Mouse (Mus musculus) ES-Bruce4 (cell line): ENCODE results near the gene Ccnc. TPM values are rescaled to one million over a fixed set of nuclear protein-coding genes. Genes with fewer than 3 reads are reported as not detected.

Experiments used
- H3K27ac ChIP-seq: 2 replicates; pipeline ENCODE4 v1.5.1; 2012; ENCODE audit warnings: low read length, inconsistent platforms; ENCODE audit not compliant: insufficient read depth
- H3K27me3 ChIP-seq: 2 replicates; pipeline ENCODE4 v1.6.1; 2012; ENCODE audit warnings: mild to moderate bottlenecking, low read length, inconsistent platforms; ENCODE audit not compliant: control insufficient read depth, poor library complexity, insufficient read depth, severe bottlenecking
- H3K36me3 ChIP-seq: 2 replicates; pipeline ENCODE4 v1.6.1; 2012; ENCODE audit warnings: inconsistent platforms, mild to moderate bottlenecking, low read length, moderate library complexity; ENCODE audit not compliant: control insufficient read depth, poor library complexity, insufficient read depth, severe bottlenecking
- H3K4me1 ChIP-seq: one replicate; pipeline ENCODE4 v1.8.1; 2011; ENCODE audit warnings: low read length; ENCODE audit not compliant: control insufficient read depth, insufficient read depth
- H3K4me3 ChIP-seq: 2 replicates; pipeline ENCODE4 v1.5.1; 2011; ENCODE audit warnings: low read depth, mild to moderate bottlenecking, low read length
- H3K9ac ChIP-seq: 2 replicates; pipeline ENCODE4 v1.6.1; 2012; ENCODE audit warnings: low read depth, mild to moderate bottlenecking, inconsistent platforms; ENCODE audit not compliant: poor library complexity, severe bottlenecking
- H3K9me3 ChIP-seq: replicated peaks from 2 replicates; pipeline ENCODE4 v1.6.1; 2012; ENCODE audit warnings: mild to moderate bottlenecking, low read length, inconsistent platforms; ENCODE audit not compliant: control insufficient read depth, poor library complexity, insufficient read depth, severe bottlenecking
- CTCF ChIP-seq: IDR thresholded peaks from one replicate; pipeline ENCODE4 v1.8.1; 2011; ENCODE audit warnings: low read depth, low read length
- EP300 ChIP-seq: IDR thresholded peaks from 2 replicates; pipeline ENCODE4 v1.6.1; 2011; ENCODE audit warnings: low read depth, low read length; ENCODE audit not compliant: insufficient read depth
- POLR2A ChIP-seq: IDR thresholded peaks from one replicate; pipeline ENCODE4 v1.8.1; 2011; ENCODE audit warnings: low read length; ENCODE audit not compliant: insufficient read depth
- polyA plus RNA-seq: library from polyadenylated mRNA; stranded (reverse); fragments of >200 nt; gene quantifications from 2 replicates; pipeline ENCODE4 v1.2.4, GENCODE M21; 2011; ENCODE audit warnings: low read depth; ENCODE audit not compliant: missing spikeins, insufficient read depth, insufficient read length

The Ccnc gene
- polyA plus RNA-seq, 1 experiment = 95.5 TPM

DNA sequence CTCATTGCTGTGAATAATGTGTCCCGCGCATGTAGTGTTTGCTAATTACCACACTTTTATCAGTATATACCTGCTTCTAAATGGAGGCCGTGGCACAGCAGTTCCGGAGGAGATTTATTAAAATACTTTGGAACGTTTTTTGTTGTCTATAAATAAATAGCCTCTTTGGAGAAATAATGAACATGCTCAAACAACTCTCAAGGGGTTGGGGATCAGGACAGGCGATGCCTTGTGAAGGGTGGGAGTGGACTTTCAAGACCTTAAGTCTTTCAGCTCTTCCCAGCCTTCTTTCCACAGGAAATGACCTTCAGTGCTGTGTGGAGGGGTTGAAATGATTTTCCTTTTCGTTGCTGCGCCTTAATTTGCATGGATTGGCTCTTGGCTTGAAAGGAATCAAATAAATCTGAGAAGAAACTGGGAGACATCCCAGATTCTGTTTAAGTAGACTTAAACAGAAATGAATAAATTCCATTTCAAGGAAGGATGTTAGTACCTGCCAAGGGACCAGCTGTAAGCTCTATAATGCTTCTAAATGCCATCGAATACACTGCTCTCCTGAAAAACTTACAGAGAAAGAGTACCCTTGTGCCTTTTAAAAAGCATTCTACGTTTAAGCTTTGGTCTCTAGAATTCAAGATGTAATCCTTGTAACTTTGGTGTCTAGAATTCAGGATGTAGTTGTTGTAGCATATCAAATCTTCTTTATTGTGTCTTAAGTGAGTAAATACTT lies 44.9 kb upstream of the Ccnc start:
- Histone ChIP-seq H3K36me3 (no peaks in the 10 kb centered on the region), H3K9ac (no peak overlapping the region), H3K27me3 (peaks cover 19% of the 10 kb centered on the region), H3K9me3 (no peaks in the 10 kb centered on the region), H3K27ac (no peak overlapping the region), H3K4me1 (no peaks in the 10 kb centered on the region), H3K4me3 (no peak overlapping the region)
- no peak for TF ChIP-seq EP300
- TF ChIP-seq CTCF = no peak
- no peak for TF ChIP-seq POLR2A

DNA sequence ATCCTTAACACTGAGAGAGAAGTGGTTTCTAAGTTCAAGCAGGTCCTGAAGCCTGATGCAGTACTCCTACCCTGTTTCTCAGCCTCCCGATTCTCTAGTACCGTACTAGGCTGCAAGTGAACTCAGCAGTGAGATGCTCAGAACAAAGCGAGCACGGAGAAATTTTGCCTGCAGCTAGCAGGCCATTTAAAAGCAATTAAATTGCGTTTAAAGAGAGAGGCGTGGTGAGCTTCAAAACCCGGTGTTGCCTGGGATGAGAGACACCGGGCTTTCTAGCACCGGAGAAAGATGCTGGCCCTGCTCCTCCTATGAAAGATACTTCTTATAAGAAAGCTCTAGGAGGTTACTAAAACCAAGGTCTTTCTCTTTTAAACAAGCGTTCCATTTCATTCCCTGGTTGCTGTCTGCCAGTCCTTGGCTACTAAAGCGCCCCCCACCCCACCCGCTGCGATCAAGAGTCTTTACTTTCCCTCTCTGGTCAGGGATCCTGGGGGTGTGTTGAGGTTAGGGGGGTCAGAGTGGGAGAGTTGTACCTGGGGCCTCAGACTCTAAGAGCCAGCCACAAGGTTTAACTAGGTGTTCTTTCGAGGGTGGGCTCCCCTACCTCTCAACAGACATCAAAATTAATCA lies 43.0 kb upstream of the Ccnc start:
- no peaks in the 10 kb centered on the region for H3K4me1 ChIP-seq
- TF ChIP-seq CTCF (no peak), EP300 (no peak), POLR2A (no peak)

DNA sequence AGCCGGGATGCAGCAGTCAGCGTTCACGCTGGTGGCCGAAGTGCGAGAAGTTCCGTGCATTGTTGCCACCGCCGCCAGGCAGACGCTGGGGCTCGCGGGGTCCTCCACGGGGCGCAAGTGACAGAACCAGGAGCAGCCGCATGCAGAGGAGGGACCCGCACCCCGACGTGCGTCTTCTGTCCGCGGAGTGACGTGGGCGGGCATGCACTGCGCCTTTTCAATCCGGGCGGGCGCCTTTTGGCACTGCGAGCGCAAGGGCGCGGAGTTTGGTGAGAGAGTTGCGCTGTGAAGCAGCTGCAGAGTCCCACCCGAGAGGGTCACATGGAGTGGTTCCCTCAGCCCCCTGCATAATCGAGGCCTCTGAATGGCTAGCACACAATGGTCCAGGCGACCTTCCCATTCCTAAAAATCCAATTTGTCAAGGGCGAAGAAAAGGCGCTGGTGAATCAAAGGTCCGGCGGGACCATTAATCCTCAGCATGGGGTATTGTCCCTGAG lies 41.9 kb upstream of the Ccnc start, which contains the start of gene Prdm13:
TSS of gene Prdm13 (minus strand) at position 369 of the 497 bp plus-strand sequence.
- Histone ChIP-seq H3K9me3 (no peaks in the 10 kb centered on the region), H3K36me3 (no peaks in the 10 kb centered on the region), H3K9ac (no peak within 1 kb of the TSS), H3K27ac (no peak within 1 kb of the TSS), H3K27me3 (peaks cover 42% of the 10 kb centered on the region), H3K4me3 (peak within 1 kb of the TSS; percentile 22), H3K4me1 (no peaks in the 10 kb centered on the region)
- TF ChIP-seq CTCF (no peak), POLR2A (no peak), EP300 (no peak)

More for the DNA sequence above, 43.0 kb upstream of the Ccnc start:
- Histone ChIP-seq H3K4me3 (no peak overlapping the region), H3K36me3 (no peaks in the 10 kb centered on the region), H3K27me3 (peaks cover 31% of the 10 kb centered on the region), H3K9ac (no peak overlapping the region), H3K9me3 (no peaks in the 10 kb centered on the region), H3K27ac (no peak overlapping the region)

DNA sequence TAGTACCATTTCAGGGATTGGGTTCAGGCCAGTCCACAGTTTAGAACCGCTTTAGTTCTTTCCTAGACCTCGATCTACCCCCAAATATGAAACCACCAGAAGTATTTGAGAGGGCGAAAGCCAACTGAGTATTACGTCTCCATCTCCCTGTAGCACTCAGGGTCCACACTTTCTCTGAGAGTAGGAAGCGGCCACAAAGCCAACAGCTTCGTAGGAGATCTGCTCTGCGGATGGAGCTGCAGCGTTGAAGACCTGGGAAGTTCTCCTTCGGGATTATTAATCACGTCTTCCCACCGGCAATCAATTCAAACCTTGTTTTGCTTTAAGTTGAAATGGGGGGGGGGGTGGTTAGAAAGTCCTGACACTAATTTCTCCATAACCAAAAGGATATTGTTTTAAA lies 41.1 kb upstream of the Ccnc start:
- TF ChIP-seq CTCF (no peak), EP300 (no peak), POLR2A (no peak)
- Histone ChIP-seq H3K36me3 (no peaks in the 10 kb centered on the region), H3K27me3 (peaks cover 45% of the 10 kb centered on the region), H3K4me1 (no peaks in the 10 kb centered on the region), H3K4me3 (no peak overlapping the region), H3K27ac (no peak overlapping the region), H3K9ac (no peak overlapping the region), H3K9me3 (no peaks in the 10 kb centered on the region)

DNA sequence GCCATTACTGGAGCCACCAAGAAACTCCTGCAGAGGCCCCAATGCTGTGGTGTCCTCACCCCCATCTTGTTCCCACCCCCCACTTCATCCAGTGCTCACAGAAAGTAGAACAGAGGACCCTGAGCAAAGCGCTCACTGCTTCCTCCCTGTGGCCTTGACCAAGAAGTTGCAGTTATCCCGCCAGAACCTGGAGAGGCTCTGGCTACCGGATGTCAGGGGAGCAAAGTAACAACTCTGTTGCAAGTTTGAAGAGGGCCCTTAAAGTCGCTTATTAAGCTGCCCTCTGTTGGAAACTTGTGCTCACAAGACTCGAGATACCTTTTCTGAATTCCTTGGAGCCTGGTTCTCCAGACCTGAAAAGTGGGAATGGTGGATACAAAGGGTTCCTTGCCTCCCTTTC lies 40.6 kb upstream of the Ccnc start:
- Histone ChIP-seq H3K9me3 (no peaks in the 10 kb centered on the region), H3K4me1 (no peaks in the 10 kb centered on the region), H3K27me3 (peaks cover 45% of the 10 kb centered on the region), H3K36me3 (no peaks in the 10 kb centered on the region), H3K4me3 (no peak overlapping the region), H3K9ac (no peak overlapping the region), H3K27ac (no peak overlapping the region)
- TF ChIP-seq CTCF (peak; percentile 31), POLR2A (no peak), EP300 (no peak)
